Mouse (Mus musculus) C2C12 (cell line): ENCODE results near the gene Pnrc2.

Source experiments
- CEBPB ChIP-seq: IDR thresholded peaks from one replicate; pipeline ENCODE4 v1.6.1; 2011; ENCODE audit warnings: low read depth, mild to moderate bottlenecking, control low read depth, moderate library complexity
- CTCF ChIP-seq: IDR thresholded peaks from one replicate; pipeline ENCODE4 v1.5.1; 2011; ENCODE audit not compliant: control insufficient read depth, insufficient read depth, insufficient read length
- MAX ChIP-seq: IDR thresholded peaks from one replicate; pipeline ENCODE4 v1.6.1; 2011; ENCODE audit warnings: mild to moderate bottlenecking, control low read depth
- MYOG ChIP-seq: IDR thresholded peaks from one replicate; pipeline ENCODE4 v1.6.1; 2011; ENCODE audit not compliant: control insufficient read depth, insufficient read length; ENCODE audit errors: extremely low read depth
- USF1 ChIP-seq: IDR thresholded peaks from one replicate; pipeline ENCODE4 v1.6.1; 2011; ENCODE audit warnings: low read depth, mild to moderate bottlenecking, control low read depth, moderate library complexity

DNA sequence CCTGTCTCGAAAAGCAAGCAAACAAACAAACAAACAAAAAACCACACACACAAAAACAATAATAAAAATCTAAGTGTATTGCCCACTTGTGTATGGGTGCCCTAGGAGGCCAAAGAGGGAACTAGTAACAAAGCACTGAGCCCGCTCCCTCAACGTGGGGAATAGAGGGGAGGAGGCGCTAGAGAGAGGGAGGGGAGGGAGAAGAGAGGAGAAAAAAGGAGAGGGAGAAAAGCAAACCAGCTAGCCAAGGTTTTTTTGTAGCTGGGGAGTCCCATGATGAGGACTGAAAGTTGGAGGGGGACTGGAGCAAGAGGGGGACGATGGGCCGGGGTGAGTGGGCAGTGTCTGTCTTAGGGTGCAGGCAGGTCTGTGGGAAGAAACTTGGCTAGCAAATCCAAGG, 18.6 kb downstream of the Pnrc2 start:
- TF ChIP-seq CTCF (no peak), USF1 (no peak), MAX (no peak), CEBPB (no peak), MYOG (no peak)
